In genomic region chr19:56265149-56265548, GRCm38 (mm10) we compare ENCODE assay signal across 14 mouse cellular contexts. TPM values are rescaled to one million over a fixed set of nuclear protein-coding genes. Genes with fewer than 3 reads are reported as not detected.
A peak's percentile ranks its signal among the peaks of the same experiment; 100 is the strongest.
DNase-seq lines count a peak whose midpoint lies in the region; ATAC-seq lines count a peak whose summit lies in the region.
"Had no signal": no experiment of that assay in that cellular context is flagged by ENCODE, and none has a peak within 500 bp of the region (broad histone marks: within the 10 kb centered on the region; RNA-seq: fewer than 3 reads in every experiment).

No protein-coding gene starts in this region.

- WGBS in lung, embryonic 15.5 days, result 58% methylated on average over 5 of the region's 5 CpGs

- no peak overlapping the region for H3K4me3 ChIP-seq in lung, embryonic 15.5 days
- H3K4me3 ChIP-seq: midbrain, embryonic 12.5 days had no signal

- no peak overlapping the region for H3K9ac ChIP-seq in lung, embryonic 15.5 days
- H3K9ac ChIP-seq: midbrain, embryonic 12.5 days had no signal

- H3K27ac ChIP-seq in lung, embryonic 15.5 days, result peak overlapping the region; percentile 57; the same call in 1 of the 2 replicates
- H3K27ac ChIP-seq: midbrain, embryonic 12.5 days had no signal

- no peaks in the 10 kb centered on the region for H3K36me3 ChIP-seq in lung, embryonic 15.5 days
- H3K36me3 ChIP-seq: midbrain, embryonic 12.5 days had no signal

- peak; percentile 31 for DNase-seq in adrenal gland, postnatal 14 days
- no peak for DNase-seq in adrenal gland, postnatal 4 days (ENCODE audit: low spot score in 2 of 2)
- no peak for DNase-seq in lung, adult 18-20 months
- DNase-seq in layer of hippocampus, adult 18-20 months (ENCODE audit: low spot score in 2 of 2), result no peak
- DNase-seq in spleen, adult 12 weeks (ENCODE audit: low spot score), result no peak
- DNase-seq: cerebellum, adult 2 months; left cerebral cortex, postnatal 4 days had no signal

- peaks cover 9% of the 10 kb centered on the region; the same call in 1 of the 2 replicates for H3K4me1 ChIP-seq in lung, embryonic 15.5 days
- H3K4me1 ChIP-seq: midbrain, embryonic 12.5 days had no signal

- no peaks in the 10 kb centered on the region for H3K9me3 ChIP-seq in lung, embryonic 15.5 days
- H3K9me3 ChIP-seq: midbrain, embryonic 12.5 days had no signal

- ATAC-seq in lung, embryonic 15.5 days (ENCODE audit: borderline replicate concordance, extremely low read depth, low FRiP score, low TSS enrichment), result no peak
- peak; percentile 24 to 25; a peak in 2 of 4 replicates for ATAC-seq in hematopoietic stem cell, adult 5-6 weeks (replicated peaks in 1 of 2; ENCODE audit: insufficient read depth in 1 of 2, low FRiP score in 2 of 2, low TSS enrichment in 1 of 2, low read depth in 1 of 2, poor library complexity in 2 of 2, severe bottlenecking in 2 of 2)
- ATAC-seq in monocyte, adult 5-6 weeks (replicated peaks; ENCODE audit: insufficient number of reproducible peaks, low FRiP score, low TSS enrichment, poor library complexity, severe bottlenecking), result 0 out of 2 replicates have a peak, but pooled peaks have one; percentile 36

- no peak overlapping the region for H3K4me2 ChIP-seq in lung, embryonic 15.5 days
- H3K4me2 ChIP-seq: midbrain, embryonic 12.5 days had no signal

- H3K27me3 ChIP-seq in lung, embryonic 15.5 days, result no peaks in the 10 kb centered on the region
- H3K27me3 ChIP-seq: midbrain, embryonic 12.5 days had no signal

RNA-seq across cellular contexts. Expression of gene Habp2, which starts 21.8 kb away (rescaled TPM):
- total RNA-seq in adrenal gland, postnatal 14 days (2021), result 0.86 and 19.1 TPM in 2 replicates
- 1 to 10 TPM; 5.4 to 9.1 TPM for total RNA-seq in adrenal gland, postnatal 4 days (2021)
- polyA plus RNA-seq in lung, embryonic 15.5 days (2015; fragmentation: Nextera tagmentation; extraction: Ambion mirVana), result 3.6 and 3.8 TPM in 2 replicates
- total RNA-seq in hematopoietic stem cell, adult 5-6 weeks (2017), result not detected in 2 replicates
- not detected in 3 replicates for total RNA-seq in monocyte, adult 5-6 weeks (2017)
- not detected for total RNA-seq in layer of hippocampus, adult 18-20 months (2021)
- total RNA-seq: heart, postnatal 10 days; left cerebral cortex, postnatal 4 days; neutrophil, adult 5-6 weeks had no signal
- polyA plus RNA-seq: cerebellum, adult 2 months; frontal cortex, adult 2 months; midbrain, embryonic 12.5 days had no signal
